Mouse (Mus musculus) liver, embryonic 14.5 days (tissue): Measurements from ENCODE around the gene Erbb3. TPM values are rescaled to one million over a fixed set of nuclear protein-coding genes. Genes with fewer than 3 reads are reported as not detected.
"Not testable (repeated sequence)": the region's sequence is repeated elsewhere in the genome, so short reads cannot be mapped to it uniquely, and the experiment has no call there.

Experiments
- ATAC-seq: fragments of 200-750 bp; cut with Nextera tagmentation; 2 replicates; pipeline ENCODE4 v1.8.0; 2017; ENCODE audit warnings: moderate number of reproducible peaks, mild to moderate bottlenecking, moderate library complexity; ENCODE audit not compliant: insufficient read depth
- DNase-seq, 3 experiments: peaks; one replicate each; pipeline ENCODE4 v3.0.0-alpha.2; 2012 to 2013; ENCODE audit warnings: low read depth in 3 of 3, low spot score in 3 of 3
- H3K27ac ChIP-seq: fragments of 300-500 bp; sonication (generic); 2 replicates; pipeline ENCODE4 v1.5.1; 2014; ENCODE audit warnings: moderate library complexity, mild to moderate bottlenecking, control low read depth, inconsistent platforms
- H3K27me3 ChIP-seq: fragments of 300-500 bp; sonication (generic); 2 replicates; pipeline ENCODE4 v1.6.1; 2014; ENCODE audit warnings: mild to moderate bottlenecking, low read length, moderate library complexity; ENCODE audit not compliant: control insufficient read depth, insufficient read depth
- H3K36me3 ChIP-seq: fragments of 300-500 bp; sonication (generic); replicated peaks from 2 replicates; pipeline ENCODE4 v1.6.1; 2014; ENCODE audit warnings: low read depth; ENCODE audit not compliant: control insufficient read depth, insufficient read depth
- H3K4me1 ChIP-seq, 2 experiments: fragments of 200-500 bp in 1 of 2; fragments of 300-500 bp in 1 of 2; sonication (generic) in 1 of 2; replicated peaks; 2 replicates each; pipeline ENCODE4 v1.6.1; 2012 to 2014; ENCODE audit warnings: antibody characterized with exemption in 1 of 2, inconsistent platforms in 1 of 2, low read length in 1 of 2; ENCODE audit not compliant: control insufficient read depth in 2 of 2, insufficient read depth in 2 of 2
- H3K4me2 ChIP-seq: fragments of 300-500 bp; sonication (generic); 2 replicates; pipeline ENCODE4 v1.6.1; 2014; ENCODE audit warnings: low read depth, mild to moderate bottlenecking, control low read depth, moderate library complexity
- H3K4me3 ChIP-seq, 2 experiments: fragments of 200-500 bp in 1 of 2; fragments of 300-500 bp in 1 of 2; sonication (generic) in 1 of 2; 2 replicates each; pipeline ENCODE4 v1.5.1; 2012 to 2014; ENCODE audit warnings: low read depth in 2 of 2, low read length in 2 of 2, mild to moderate bottlenecking in 2 of 2, control low read depth in 1 of 2, inconsistent platforms in 1 of 2, moderate library complexity in 1 of 2; ENCODE audit not compliant: insufficient read depth in 1 of 2
- H3K9ac ChIP-seq: fragments of 300-500 bp; sonication (generic); replicated peaks from 2 replicates; pipeline ENCODE4 v1.6.1; 2014; ENCODE audit warnings: mild to moderate bottlenecking, control low read depth, moderate library complexity
- H3K9me3 ChIP-seq: fragments of 300-500 bp; sonication (generic); 2 replicates; pipeline ENCODE4 v1.6.1; 2016; ENCODE audit warnings: low read length, mixed read lengths; ENCODE audit not compliant: control insufficient read depth
- CTCF ChIP-seq: IDR thresholded peaks from 2 replicates; pipeline ENCODE4 v1.5.1; 2016; ENCODE audit warnings: antibody characterized with exemption, low read depth, control low read depth
- EP300 ChIP-seq: IDR thresholded peaks from 2 replicates; pipeline ENCODE4 v1.6.1; 2016; ENCODE audit warnings: antibody characterized with exemption, low read depth
- WGBS: fragments of 180-500 bp; shearing (Covaris S2); extraction: QIAGEN DNeasy Blood & Tissue Kit; methylation state at CpG from one replicate; pipeline ENCODE4 v1.1.7; 2014; ENCODE audit not compliant: insufficient replicate concordance; 5-methylcytosine and 5-hydroxymethylcytosine counted together
- polyA plus RNA-seq, 2 experiments: library from polyadenylated mRNA; depleted of rRNA in 1 of 2; stranded (reverse) in 1 of 2; unstranded in 1 of 2; fragments of >200 nt; fragmentation: Nextera tagmentation in 1 of 2; extraction: Ambion mirVana in 1 of 2; gene quantifications; 2 replicates each; pipeline versions ENCODE4 v1.2.1 to v1.2.3; 2012 to 2014

Erbb3 gene
- 1.3 and 1.4 TPM in 2 replicates for polyA plus RNA-seq (2012; rRNA removed)
- polyA plus RNA-seq (2014; fragmentation: Nextera tagmentation; extraction: Ambion mirVana): 1.1 and 1.5 TPM in 2 replicates

DNA sequence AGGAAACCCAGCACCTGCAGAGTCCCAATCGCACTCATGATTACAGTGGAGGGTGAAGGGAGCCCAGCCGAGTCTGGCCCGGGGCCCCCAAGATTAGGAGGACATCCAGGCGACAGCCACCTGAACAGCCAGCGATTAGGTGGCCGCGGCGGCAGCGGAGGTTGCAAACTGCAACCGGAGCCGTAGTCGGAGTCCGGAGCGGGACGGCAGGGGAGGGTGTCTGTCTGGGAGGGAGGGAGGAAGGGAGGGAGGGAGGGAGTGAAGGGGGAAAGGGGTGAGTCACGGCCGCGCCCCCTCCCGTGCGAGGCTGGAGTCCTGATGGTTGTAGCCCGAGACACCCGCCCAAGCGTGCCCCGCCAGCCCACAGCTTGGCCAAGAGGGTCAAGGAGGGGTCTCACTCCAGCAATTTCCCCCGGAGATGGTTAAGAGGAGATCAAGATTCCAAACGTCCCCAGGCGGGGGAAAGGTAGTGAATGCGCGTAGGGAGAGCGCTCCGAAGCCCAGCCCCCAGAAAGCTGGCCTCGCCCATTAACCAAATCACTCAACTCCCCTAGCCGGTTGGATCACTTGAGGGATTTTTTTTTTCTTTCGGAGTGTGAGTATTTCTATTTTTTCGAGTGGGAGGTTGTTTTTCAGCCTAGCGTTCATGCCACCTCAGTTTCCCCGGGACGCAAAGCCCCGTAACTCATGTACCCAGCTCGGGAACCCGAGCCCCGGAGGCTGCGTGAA lies at the start of gene Erbb3:
Gene Erbb3 (minus strand): TSS at position 189 of the 729 bp plus-strand sequence.
- H3K9ac ChIP-seq: no peak within 1 kb of the TSS
- WGBS: under 1% methylated on average over 43 of the region's 43 CpGs
- ATAC-seq: peak; percentile 50; the same call in 1 of the 2 replicates
- no peak for TF ChIP-seq EP300
- TF ChIP-seq CTCF: no peak
- H3K36me3 ChIP-seq: no peaks in the 10 kb centered on the region
- H3K4me1 ChIP-seq: no peaks in the 10 kb centered on the region; a peak in 2 of 4 replicates
- no peaks in the 10 kb centered on the region for H3K9me3 ChIP-seq
- no peak for DNase-seq
- H3K27ac ChIP-seq: no peak within 1 kb of the TSS
- H3K4me2 ChIP-seq: peak within 1 kb of the TSS; percentile 80
- H3K4me3 ChIP-seq: peak within 1 kb of the TSS; percentile 54 to 58
- H3K27me3 ChIP-seq: peaks cover 47% of the 10 kb centered on the region

DNA sequence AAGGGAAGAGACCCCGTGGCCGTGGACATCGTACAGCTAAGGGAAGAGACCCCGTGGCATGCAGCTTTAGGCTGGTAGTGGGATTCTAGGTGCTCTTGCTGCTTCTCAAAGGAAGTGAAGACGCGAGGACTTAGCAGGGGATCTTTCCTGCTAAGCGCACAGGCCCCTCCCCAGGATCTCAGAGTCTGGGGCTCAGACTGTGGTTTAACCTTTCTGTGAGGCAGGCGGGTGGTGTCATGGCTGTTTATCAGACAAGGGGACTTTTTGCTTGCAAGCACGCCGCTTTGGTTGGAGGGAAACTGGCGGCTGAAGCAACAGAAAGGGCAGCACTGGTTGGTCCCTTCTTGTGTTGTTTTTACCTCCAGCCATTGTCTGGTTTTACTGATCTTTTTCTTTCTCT lies 47.6 kb upstream of the Erbb3 start:
- Histone ChIP-seq H3K27me3 (peaks cover 3% of the 10 kb centered on the region; the same call in 1 of the 2 replicates), H3K36me3 (no peaks in the 10 kb centered on the region), H3K4me3 (no peak overlapping the region), H3K4me1 (peaks cover 7 to 12% of the 10 kb centered on the region in 2 experiments), H3K9ac (no peak overlapping the region), H3K4me2 (peak overlapping the region; percentile 23), H3K27ac (no peak overlapping the region), H3K9me3 (no peaks in the 10 kb centered on the region)
- no peak for ATAC-seq
- no peak for TF ChIP-seq EP300
- TF ChIP-seq CTCF: no peak
- DNase-seq: no peak
- 13% methylated on average over 11 of the region's 11 CpGs for WGBS

DNA sequence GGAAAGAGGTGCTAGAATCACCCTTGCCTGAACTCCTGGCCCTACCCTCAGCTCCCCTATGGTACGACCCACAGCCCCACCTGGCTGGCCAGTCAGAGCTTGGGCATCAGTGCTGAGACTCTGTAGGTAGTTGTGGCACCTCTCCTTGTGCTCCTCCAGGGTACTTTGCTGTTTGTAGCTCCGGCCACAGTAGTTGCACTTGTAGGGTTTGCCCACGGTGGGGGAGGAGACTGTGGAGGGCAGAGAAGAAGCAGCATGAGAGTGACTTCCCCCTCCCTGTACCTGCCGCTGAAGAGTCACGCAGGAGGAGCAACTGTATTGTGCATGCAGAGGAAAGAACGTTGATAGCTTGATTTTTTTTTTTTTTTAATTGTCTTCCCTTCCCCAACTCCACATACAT lies 47.1 kb upstream of the Erbb3 start:
- H3K9me3 ChIP-seq: no peaks in the 10 kb centered on the region
- H3K9ac ChIP-seq: no peak overlapping the region
- WGBS: 23% methylated on average over 6 of the region's 6 CpGs
- ATAC-seq: no peak
- no peak overlapping the region for H3K27ac ChIP-seq
- H3K27me3 ChIP-seq: peaks cover 3% of the 10 kb centered on the region; the same call in 1 of the 2 replicates
- H3K4me3 ChIP-seq: no peak overlapping the region
- no peaks in the 10 kb centered on the region for H3K36me3 ChIP-seq
- TF ChIP-seq CTCF (no peak), EP300 (no peak)
- H3K4me1 ChIP-seq: peaks cover 10 to 15% of the 10 kb centered on the region in 2 experiments
- DNase-seq: no peak
- peak overlapping the region; percentile 23 for H3K4me2 ChIP-seq

DNA sequence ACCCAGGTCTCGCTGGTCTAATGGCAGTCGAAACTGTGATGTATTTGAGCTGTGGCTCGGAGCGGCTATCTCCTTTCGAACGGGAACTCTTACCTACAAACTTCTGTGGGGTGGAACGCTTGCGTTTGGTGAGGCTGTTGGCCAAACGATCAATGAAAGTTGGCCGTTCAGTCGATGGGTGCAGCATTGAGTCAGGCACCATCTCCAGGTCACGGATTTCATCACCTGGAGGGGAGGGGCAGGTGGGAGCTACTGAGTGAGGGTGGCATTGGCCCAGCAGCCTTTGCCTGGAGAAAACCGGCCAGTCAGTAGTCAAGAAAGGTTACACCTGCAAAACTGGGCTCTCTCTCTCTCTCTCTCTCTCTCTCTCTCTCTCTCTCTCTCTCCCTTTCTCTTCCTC lies 46.2 kb upstream of the Erbb3 start:
- H3K4me3 ChIP-seq: no peak overlapping the region
- no peak overlapping the region for H3K4me2 ChIP-seq
- TF ChIP-seq CTCF (no peak), EP300 (no peak)
- H3K9me3 ChIP-seq: no peaks in the 10 kb centered on the region
- H3K4me1 ChIP-seq: peaks cover 13 to 17% of the 10 kb centered on the region in 2 experiments
- no peak overlapping the region for H3K9ac ChIP-seq
- no peak overlapping the region for H3K27ac ChIP-seq
- ATAC-seq: no peak
- 80% methylated on average over 13 of the region's 13 CpGs for WGBS
- H3K36me3 ChIP-seq: no peaks in the 10 kb centered on the region
- no peak for DNase-seq
- H3K27me3 ChIP-seq: peaks cover 3% of the 10 kb centered on the region; the same call in 1 of the 2 replicates

DNA sequence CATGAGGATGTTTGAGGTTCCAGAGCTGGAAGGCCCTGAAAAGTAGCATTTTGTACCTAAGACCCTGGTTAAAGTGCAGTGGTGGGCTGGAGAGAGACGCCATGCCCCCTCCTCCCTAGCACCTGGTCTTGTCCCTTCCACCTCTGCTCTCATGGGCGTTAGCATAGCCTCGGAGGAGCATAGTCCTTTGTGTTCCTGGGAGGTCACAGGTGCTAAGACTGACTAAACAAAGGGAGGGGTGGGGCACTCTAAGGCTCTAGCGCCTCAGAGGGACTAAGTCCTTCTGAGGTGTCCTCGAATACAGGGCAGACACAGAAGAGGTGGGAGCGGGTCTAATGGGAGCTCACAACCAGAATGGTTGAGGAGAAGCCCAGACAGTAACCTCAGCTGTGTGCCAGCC lies 42.1 kb upstream of the Erbb3 start:
- peaks cover 3% of the 10 kb centered on the region; the same call in 1 of the 2 replicates for H3K27me3 ChIP-seq
- H3K9ac ChIP-seq: no peak overlapping the region
- H3K4me1 ChIP-seq: peaks cover 44 to 45% of the 10 kb centered on the region in 2 experiments
- DNase-seq (no peak), ATAC-seq (no peak)
- H3K9me3 ChIP-seq: no peaks in the 10 kb centered on the region
- H3K36me3 ChIP-seq: no peaks in the 10 kb centered on the region
- H3K4me2 ChIP-seq: no peak overlapping the region
- no peak for TF ChIP-seq EP300
- TF ChIP-seq CTCF: no peak
- WGBS: 28% methylated on average over 6 of the region's 6 CpGs
- H3K27ac ChIP-seq: no peak overlapping the region; the same call in 1 of the 2 replicates
- no peak overlapping the region for H3K4me3 ChIP-seq

DNA sequence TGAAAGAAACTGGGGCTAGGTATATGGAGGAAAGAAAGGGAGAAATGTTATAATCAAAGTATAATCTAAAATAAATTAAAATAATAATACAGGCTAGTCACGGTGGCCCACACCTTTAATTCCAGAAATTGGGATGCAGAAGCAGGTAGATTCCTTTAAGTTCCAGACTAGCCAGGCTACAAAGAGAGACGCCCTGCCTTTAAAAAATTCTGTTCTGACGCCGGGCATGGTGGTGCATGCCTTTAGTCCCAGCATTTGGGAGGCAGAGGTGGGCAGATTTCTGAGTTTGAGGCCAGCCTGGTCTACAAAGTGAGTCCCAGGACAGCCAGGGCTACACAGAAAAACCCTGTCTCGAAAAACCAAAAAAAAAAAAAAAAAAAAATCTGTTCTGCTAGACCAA lies 40.9 kb upstream of the Erbb3 start:
- not testable (repeated sequence) for H3K4me2 ChIP-seq, DNase-seq, H3K27me3 ChIP-seq, H3K9ac ChIP-seq, H3K27ac ChIP-seq, H3K4me3 ChIP-seq, ATAC-seq, H3K36me3 ChIP-seq, H3K9me3 ChIP-seq
- peaks cover 47 to 48% of the 10 kb centered on the region in 2 experiments for H3K4me1 ChIP-seq
- 73% methylated on average over 5 of the region's 5 CpGs for WGBS
